Mouse (Mus musculus) C2C12 (cell line): Measurements from ENCODE around the gene Pls3. TPM values are rescaled to one million over a fixed set of nuclear protein-coding genes. Genes with fewer than 3 reads are reported as not detected.
A peak's percentile ranks its signal among the peaks of the same experiment; 100 is the strongest.

ENCODE experiments used
- H3K27me3 ChIP-seq: one replicate; pipeline ENCODE4 v1.6.1; 2011; ENCODE audit not compliant: control insufficient read depth, insufficient read depth, insufficient read length
- H3K36me3 ChIP-seq: one replicate; pipeline ENCODE4 v1.6.1; 2011; ENCODE audit not compliant: control insufficient read depth, insufficient read depth
- H3K4me3 ChIP-seq: one replicate; pipeline ENCODE4 v1.5.1; 2011; ENCODE audit warnings: mild to moderate bottlenecking, control low read depth; ENCODE audit not compliant: poor library complexity, insufficient read depth, severe bottlenecking
- H3K79me2 ChIP-seq: one replicate; pipeline ENCODE4 v1.6.1; 2011; ENCODE audit not compliant: control insufficient read depth, insufficient read depth
- H3K79me3 ChIP-seq: one replicate; pipeline ENCODE4 v1.6.1; 2011; ENCODE audit warnings: low read depth, control low read depth
- H3ac ChIP-seq: one replicate; pipeline ENCODE3; 2011; ENCODE audit warnings: low read depth; ENCODE audit not compliant: control insufficient read depth, insufficient read length
- CEBPB ChIP-seq: IDR thresholded peaks from one replicate; pipeline ENCODE4 v1.6.1; 2011; ENCODE audit warnings: low read depth, mild to moderate bottlenecking, control low read depth, moderate library complexity
- CTCF ChIP-seq: IDR thresholded peaks from one replicate; pipeline ENCODE4 v1.5.1; 2011; ENCODE audit not compliant: control insufficient read depth, insufficient read depth, insufficient read length
- FOSL1 ChIP-seq: IDR thresholded peaks from one replicate; pipeline ENCODE4 v1.8.0; 2011; ENCODE audit warnings: mild to moderate bottlenecking, low read length; ENCODE audit not compliant: poor library complexity, insufficient read depth, severe bottlenecking
- MAX ChIP-seq: IDR thresholded peaks from one replicate; pipeline ENCODE4 v1.6.1; 2011; ENCODE audit warnings: mild to moderate bottlenecking, control low read depth
- MYOD1 ChIP-seq: IDR thresholded peaks from one replicate; pipeline ENCODE4 v1.6.1; 2011; ENCODE audit warnings: low read depth; ENCODE audit not compliant: control insufficient read depth, insufficient read length
- MYOG ChIP-seq: IDR thresholded peaks from one replicate; pipeline ENCODE4 v1.6.1; 2011; ENCODE audit not compliant: control insufficient read depth, insufficient read length; ENCODE audit errors: extremely low read depth
- USF1 ChIP-seq: IDR thresholded peaks from one replicate; pipeline ENCODE4 v1.6.1; 2011; ENCODE audit warnings: low read depth, mild to moderate bottlenecking, control low read depth, moderate library complexity
- polyA plus RNA-seq: library from polyadenylated mRNA; unstranded; fragments of >200 nt; fragmentation: generic; extraction: Trizol; gene quantifications from one replicate; pipeline ENCODE4 v1.2.1, GENCODE M21; 2012; ENCODE audit warnings: missing spikeins

Gene Pls3
- polyA plus RNA-seq, 1 experiment: 90.0 TPM

GRCm38 (mm10) chrX:75818647-75819271 lies 56.2 kb downstream of the Pls3 start:
- Histone ChIP-seq H3K4me3 (no peak overlapping the region), H3K36me3 (peaks cover 35% of the 10 kb centered on the region), H3K27me3 (no peaks in the 10 kb centered on the region), H3K79me2 (peaks cover 60% of the 10 kb centered on the region), H3K79me3 (peaks cover 17% of the 10 kb centered on the region), H3ac (no peak overlapping the region)
- no peak for TF ChIP-seq MAX
- peak; percentile 70 for TF ChIP-seq MYOD1
- no peak for TF ChIP-seq CTCF
- no peak for TF ChIP-seq CEBPB

GRCm38 (mm10) chrX:75814958-75815357 lies 60.0 kb downstream of the Pls3 start:
- no peak overlapping the region for H3K4me3 ChIP-seq
- peaks cover 24% of the 10 kb centered on the region for H3K36me3 ChIP-seq
- TF ChIP-seq USF1 (no peak), CTCF (no peak), MYOD1 (no peak), MAX (no peak), CEBPB (no peak), FOSL1 (no peak), MYOG (no peak)

GRCm38 (mm10) chrX:75814123-75814522 lies 60.9 kb downstream of the Pls3 start:
- peaks cover 52% of the 10 kb centered on the region for H3K79me2 ChIP-seq
- no peaks in the 10 kb centered on the region for H3K27me3 ChIP-seq
- peaks cover 9% of the 10 kb centered on the region for H3K79me3 ChIP-seq
- H3K4me3 ChIP-seq: no peak overlapping the region
- no peak overlapping the region for H3ac ChIP-seq
- no peak for TF ChIP-seq MYOD1
- TF ChIP-seq FOSL1: no peak
- TF ChIP-seq USF1: no peak
- no peak for TF ChIP-seq CEBPB
- TF ChIP-seq MYOG: no peak
- TF ChIP-seq MAX: no peak
- no peak for TF ChIP-seq CTCF
- H3K36me3 ChIP-seq: peaks cover 24% of the 10 kb centered on the region

More at GRCm38 (mm10) chrX:75814958-75815357, 60.0 kb downstream of the Pls3 start:
- Histone ChIP-seq H3ac (no peak overlapping the region), H3K79me2 (peaks cover 53% of the 10 kb centered on the region), H3K79me3 (peaks cover 8% of the 10 kb centered on the region), H3K27me3 (no peaks in the 10 kb centered on the region)

GRCm38 (mm10) chrX:75796583-75796982 lies 78.4 kb downstream of the Pls3 start:
- Histone ChIP-seq H3K4me3 (no peak overlapping the region), H3K79me2 (no peaks in the 10 kb centered on the region), H3K79me3 (no peaks in the 10 kb centered on the region), H3K27me3 (no peaks in the 10 kb centered on the region), H3ac (no peak overlapping the region), H3K36me3 (peaks cover 64% of the 10 kb centered on the region)
- TF ChIP-seq CEBPB (no peak), FOSL1 (no peak), USF1 (no peak), CTCF (no peak), MYOD1 (no peak), MAX (no peak), MYOG (no peak)

DNA sequence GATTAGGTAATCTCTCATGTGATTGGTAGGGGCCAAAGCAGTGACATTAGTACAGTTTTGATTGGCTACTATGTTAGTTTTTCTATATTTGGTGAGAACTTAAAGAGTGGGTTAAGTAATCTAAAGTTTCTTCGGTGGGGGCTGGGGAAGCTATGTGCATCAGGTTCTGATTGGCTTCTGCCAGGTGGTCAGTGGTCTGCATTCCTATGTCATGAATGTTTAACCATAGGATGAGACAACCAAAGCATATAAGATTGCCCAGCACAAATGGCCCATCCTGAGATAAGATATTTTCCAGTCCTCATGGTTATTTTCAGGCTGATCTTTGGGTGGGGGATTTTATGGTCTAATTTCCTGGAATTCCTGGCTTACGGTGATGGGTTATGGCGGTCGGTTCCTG lies 95.2 kb downstream of the Pls3 start:
- no peaks in the 10 kb centered on the region for H3K27me3 ChIP-seq
- no peaks in the 10 kb centered on the region for H3K79me3 ChIP-seq
- H3K79me2 ChIP-seq: no peaks in the 10 kb centered on the region
- H3ac ChIP-seq: no peak overlapping the region
- TF ChIP-seq CTCF (no peak), MYOD1 (peak; percentile 85), MYOG (no peak), MAX (no peak), CEBPB (no peak)
- no peak overlapping the region for H3K4me3 ChIP-seq
- peaks cover 8% of the 10 kb centered on the region for H3K36me3 ChIP-seq

GRCm38 (mm10) chrX:75777461-75777860 lies 97.5 kb downstream of the Pls3 start:
- TF ChIP-seq USF1: no peak
- no peak for TF ChIP-seq MYOG
- no peak for TF ChIP-seq MYOD1
- no peak for TF ChIP-seq CTCF
- no peak for TF ChIP-seq FOSL1
- H3K27me3 ChIP-seq: no peaks in the 10 kb centered on the region
- no peak overlapping the region for H3ac ChIP-seq
- H3K79me3 ChIP-seq: no peaks in the 10 kb centered on the region
- no peaks in the 10 kb centered on the region for H3K36me3 ChIP-seq
- no peaks in the 10 kb centered on the region for H3K79me2 ChIP-seq
- H3K4me3 ChIP-seq: no peak overlapping the region
